Mouse (Mus musculus): ENCODE data around the gene BC035044.

GRCm38 (mm10) chr6:128837454-128838341 lies 53.2 kb downstream of the BC035044 start:
- TF ChIP-seq CTCF (IDR thresholded peaks at IDR 0.05; ENCODE audit: insufficient read depth, low read length) (no peak), POLR2A (IDR thresholded peaks at IDR 0.05; ENCODE audit: borderline replicate concordance, extremely low read depth, low read depth, low read length) (no peak)

All from lung, adult 2 months (tissue).